Mouse (Mus musculus): ENCODE measurements around the gene Sbk2.

- no peak for TF ChIP-seq USF1 (IDR thresholded peaks at IDR 0.05; ENCODE audit: low read depth)
- TF ChIP-seq CTCF (IDR thresholded peaks at IDR 0.05; ENCODE audit: control insufficient read depth, insufficient read depth, insufficient read length) = no peak
- no peak for TF ChIP-seq MYOD1 (IDR thresholded peaks at IDR 0.05; ENCODE audit: control insufficient read depth, insufficient read length, low read depth)
- TF ChIP-seq MAX (IDR thresholded peaks at IDR 0.05) = no peak
- TF ChIP-seq MYOG (IDR thresholded peaks at IDR 0.05; ENCODE audit: control insufficient read depth, extremely low read depth, insufficient read length) = no peak
Observed at GRCm38 (mm10) chr7:4922508-4922907, 41.7 kb downstream of the Sbk2 start.
